Comparison of ENCODE assay signal across 18 mouse cellular contexts in genomic region chr1:156280131-156280530, GRCm38 (mm10). TPM values are rescaled to one million over a fixed set of nuclear protein-coding genes. Genes with fewer than 3 reads are reported as not detected.
"Had no signal": no experiment of that assay in that cellular context is flagged by ENCODE, and none has a peak within 500 bp of the region (broad histone marks: within the 10 kb centered on the region; RNA-seq: fewer than 3 reads in every experiment).

No protein-coding gene starts in this region.

- H3K27me3 ChIP-seq: limb, embryonic 15.5 days; liver, embryonic 12.5 days; midbrain, embryonic 15.5 days had no signal

- H3K4me3 ChIP-seq: limb, embryonic 15.5 days; liver, embryonic 12.5 days; midbrain, embryonic 10.5 days; midbrain, embryonic 15.5 days had no signal

- ATAC-seq: inflammation-experienced regulatory T-cells, adult 6 months; intestine, postnatal 0 days; liver, embryonic 12.5 days; midbrain, embryonic 15.5 days had no signal

- H3K9ac ChIP-seq: limb, embryonic 15.5 days; liver, embryonic 12.5 days; lung, embryonic 14.5 days; midbrain, embryonic 15.5 days had no signal

- H3K36me3 ChIP-seq: limb, embryonic 15.5 days; liver, embryonic 12.5 days; midbrain, embryonic 10.5 days; midbrain, embryonic 15.5 days had no signal

- H3K9me3 ChIP-seq: limb, embryonic 15.5 days; liver, embryonic 12.5 days; midbrain, embryonic 10.5 days; midbrain, embryonic 15.5 days had no signal

- DNase-seq: kidney, postnatal 10 days; kidney, postnatal 4 days; layer of hippocampus, postnatal 36 days; lung, embryonic 14.5 days; lung, postnatal 10 days; lung, postnatal 4 days; right cerebral cortex, postnatal 14 days had no signal

- H3K27ac ChIP-seq: limb, embryonic 15.5 days; liver, embryonic 12.5 days; midbrain, embryonic 10.5 days; midbrain, embryonic 15.5 days had no signal

- H3K4me2 ChIP-seq: limb, embryonic 15.5 days; liver, embryonic 12.5 days; lung, embryonic 14.5 days; midbrain, embryonic 15.5 days had no signal

- H3K4me1 ChIP-seq: limb, embryonic 15.5 days; midbrain, embryonic 10.5 days; midbrain, embryonic 15.5 days had no signal

RNA-seq across cellular contexts. Expression of gene Tdrd5, which starts 23.3 kb away (rescaled TPM):
- total RNA-seq: megakaryocyte, adult 5-6 weeks had no signal
- polyA plus RNA-seq: inflammation-experienced regulatory T-cells, adult 6 months; limb, embryonic 11.5 days; small intestine, adult 2 months had no signal

RNA-seq across cellular contexts. Expression of gene Nphs2, which starts 30.4 kb away (rescaled TPM):
- total RNA-seq: megakaryocyte, adult 5-6 weeks had no signal
- polyA plus RNA-seq: inflammation-experienced regulatory T-cells, adult 6 months; liver, embryonic 12.5 days; liver, embryonic 16.5 days; lung, embryonic 14.5 days; midbrain, embryonic 10.5 days; small intestine, adult 2 months; stomach, embryonic 16.5 days had no signal
